Mouse (Mus musculus) thymus, adult 2 months (tissue): ENCODE results near the gene Plekha8. TPM values are rescaled to one million over a fixed set of nuclear protein-coding genes. Genes with fewer than 3 reads are reported as not detected.

Experiments
- DNase-seq: peaks from one replicate; pipeline ENCODE4 v3.0.0; 2021
- H3K27ac ChIP-seq: fragments of 200-500 bp; 2 replicates; pipeline ENCODE4 v1.5.1; 2012; ENCODE audit warnings: low read length, control low read depth; ENCODE audit not compliant: control insufficient read depth, insufficient read depth
- H3K27me3 ChIP-seq: fragments of 200-500 bp; 2 replicates; pipeline ENCODE4 v1.6.1; 2012; ENCODE audit warnings: mild to moderate bottlenecking, low read length, moderate library complexity, mixed read lengths; ENCODE audit not compliant: control insufficient read depth, insufficient read depth
- H3K36me3 ChIP-seq: fragments of 200-500 bp; 2 replicates; pipeline ENCODE4 v1.6.1; 2012; ENCODE audit warnings: mild to moderate bottlenecking, low read length, moderate library complexity; ENCODE audit not compliant: control insufficient read depth, insufficient read depth
- H3K4me1 ChIP-seq: fragments of 200-500 bp; replicated peaks from 2 replicates; pipeline ENCODE4 v1.6.1; 2012; ENCODE audit warnings: low read length; ENCODE audit not compliant: control insufficient read depth, insufficient read depth
- H3K4me3 ChIP-seq: fragments of 200-500 bp; 2 replicates; pipeline ENCODE4 v1.5.1; 2012; ENCODE audit warnings: mild to moderate bottlenecking, low read length, control low read depth, moderate library complexity; ENCODE audit not compliant: control insufficient read depth, insufficient read depth
- CTCF ChIP-seq: fragments of 200-500 bp; IDR thresholded peaks from 2 replicates; pipeline ENCODE4 v1.5.1; 2012; ENCODE audit warnings: mild to moderate bottlenecking, control low read depth, low read length, moderate library complexity, borderline replicate concordance; ENCODE audit not compliant: control insufficient read depth, poor library complexity, insufficient read depth; ENCODE audit errors: extremely low read depth
- POLR2A ChIP-seq: fragments of 200-500 bp; IDR thresholded peaks from 2 replicates; pipeline ENCODE4 v1.6.1; 2012; ENCODE audit warnings: mild to moderate bottlenecking, low read length, control low read depth, moderate library complexity; ENCODE audit not compliant: control insufficient read depth, poor library complexity, insufficient read depth; ENCODE audit errors: extremely low read depth
- WGBS: fragments of 180-500 bp; shearing (Covaris S2); methylation state at CpG from one replicate; pipeline ENCODE4 v1.1.7; 2018; 5-methylcytosine and 5-hydroxymethylcytosine counted together
- polyA plus RNA-seq: library from polyadenylated mRNA; depleted of rRNA; stranded (reverse); fragments of >200 nt; gene quantifications from 2 replicates; pipeline ENCODE4 v1.2.3, GENCODE M21; 2012

Plekha8 gene
- polyA plus RNA-seq, 1 experiment: 0.94 TPM

- Histone ChIP-seq H3K4me3 (no peak overlapping the region), H3K36me3 (no peaks in the 10 kb centered on the region), H3K27me3 (no peaks in the 10 kb centered on the region), H3K4me1 (no peaks in the 10 kb centered on the region), H3K27ac (no peak overlapping the region)
- 98% methylated on average over 1 of the region's 1 CpGs for WGBS
- no peak for DNase-seq
- TF ChIP-seq CTCF (no peak), POLR2A (no peak)
Measured at GRCm38 (mm10) chr6:54604001-54604715, 9.2 kb downstream of the Plekha8 start.

DNA sequence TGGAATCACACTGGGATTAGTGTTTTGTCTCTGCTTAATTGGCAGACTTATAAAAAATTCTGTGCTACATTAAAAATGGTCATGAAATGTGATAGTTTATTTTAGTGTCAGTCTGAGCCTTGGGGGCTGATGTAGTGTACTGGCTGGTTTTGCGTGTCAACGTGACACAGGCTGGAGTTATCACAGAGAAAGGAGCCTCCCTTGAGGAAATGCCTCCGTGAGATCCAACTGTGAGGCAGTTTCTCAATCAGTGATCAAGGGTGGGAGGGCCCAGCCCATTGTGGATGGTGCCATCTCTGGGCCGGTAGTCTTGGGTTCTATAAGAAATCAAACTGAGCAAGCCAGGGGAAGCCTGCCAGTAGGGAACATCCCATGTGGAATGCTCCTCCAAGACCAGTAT is 11.3 kb downstream of the Plekha8 start:
- 91% methylated on average over 4 of the region's 4 CpGs for WGBS

GRCm38 (mm10) chr6:54617363-54617762 is 22.5 kb downstream of the Plekha8 start:
- no peaks in the 10 kb centered on the region for H3K27me3 ChIP-seq
- no peak for DNase-seq
- no peak overlapping the region for H3K27ac ChIP-seq
- no peaks in the 10 kb centered on the region for H3K4me1 ChIP-seq
- H3K4me3 ChIP-seq: no peak overlapping the region
- TF ChIP-seq CTCF (no peak), POLR2A (no peak)
- WGBS: 96% methylated on average over 3 of the region's 3 CpGs
- H3K36me3 ChIP-seq: no peaks in the 10 kb centered on the region

More for the DNA sequence above, 11.3 kb downstream of the Plekha8 start:
- Histone ChIP-seq H3K4me1 (no peaks in the 10 kb centered on the region), H3K27ac (no peak overlapping the region), H3K36me3 (no peaks in the 10 kb centered on the region), H3K4me3 (no peak overlapping the region), H3K27me3 (no peaks in the 10 kb centered on the region)
- DNase-seq: no peak
- TF ChIP-seq POLR2A: no peak
- no peak for TF ChIP-seq CTCF

GRCm38 (mm10) chr6:54619530-54619929 is 24.6 kb downstream of the Plekha8 start:
- Histone ChIP-seq H3K27ac (no peak overlapping the region), H3K4me3 (no peak overlapping the region), H3K4me1 (no peaks in the 10 kb centered on the region), H3K27me3 (no peaks in the 10 kb centered on the region), H3K36me3 (no peaks in the 10 kb centered on the region)
- WGBS: 97% methylated on average over 7 of the region's 7 CpGs
- TF ChIP-seq CTCF (no peak), POLR2A (no peak)
- no peak for DNase-seq

- Histone ChIP-seq H3K27ac (no peak overlapping the region), H3K36me3 (no peaks in the 10 kb centered on the region), H3K4me3 (no peak overlapping the region), H3K27me3 (no peaks in the 10 kb centered on the region), H3K4me1 (no peaks in the 10 kb centered on the region)
- DNase-seq: no peak
- TF ChIP-seq POLR2A: no peak
- no peak for TF ChIP-seq CTCF
- 69% methylated on average over 4 of the region's 4 CpGs for WGBS
Measured at GRCm38 (mm10) chr6:54620357-54620756, 25.4 kb downstream of the Plekha8 start.

- no peak overlapping the region for H3K4me3 ChIP-seq
- no peaks in the 10 kb centered on the region for H3K27me3 ChIP-seq
- TF ChIP-seq POLR2A (no peak), CTCF (no peak)
- H3K36me3 ChIP-seq: no peaks in the 10 kb centered on the region
- H3K27ac ChIP-seq: no peak overlapping the region
- 95% methylated on average over 3 of the region's 3 CpGs for WGBS
- H3K4me1 ChIP-seq: no peaks in the 10 kb centered on the region
- no peak for DNase-seq
Measured at GRCm38 (mm10) chr6:54628381-54628780, 33.5 kb downstream of the Plekha8 start.

DNA sequence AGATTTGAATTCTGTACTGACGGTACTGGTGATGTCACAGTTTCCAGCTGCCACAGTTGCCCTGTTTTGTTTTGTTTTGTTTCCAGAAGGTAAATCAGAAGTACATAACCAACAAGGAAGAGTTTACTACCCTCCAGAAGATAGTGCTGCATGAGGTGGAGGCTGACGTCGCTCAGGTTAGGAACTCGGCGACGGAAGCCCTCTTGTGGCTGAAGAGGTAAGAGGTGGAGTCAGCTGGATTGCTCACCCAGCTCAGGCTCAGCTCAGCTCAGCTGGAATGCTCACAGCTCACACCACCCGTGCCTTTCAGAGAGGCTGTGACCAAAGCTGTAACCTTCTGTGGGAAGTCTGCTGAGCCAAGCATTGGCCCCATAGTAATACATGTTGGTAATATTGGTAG is 34.8 kb downstream of the Plekha8 start:
- H3K27me3 ChIP-seq: no peaks in the 10 kb centered on the region
- H3K27ac ChIP-seq: no peak overlapping the region
- no peaks in the 10 kb centered on the region for H3K4me1 ChIP-seq
- TF ChIP-seq POLR2A (no peak), CTCF (peak; percentile 56; the same call in 1 of the 2 replicates)
- H3K36me3 ChIP-seq: no peaks in the 10 kb centered on the region
- WGBS: 42% methylated on average over 7 of the region's 7 CpGs
- H3K4me3 ChIP-seq: no peak overlapping the region
- peak; percentile 23 for DNase-seq
